Mouse (Mus musculus) CH12.LX (cell line): Measurements from ENCODE around the gene Pkn2. TPM values are rescaled to one million over a fixed set of nuclear protein-coding genes. Genes with fewer than 3 reads are reported as not detected.

Experiments
- DNase-seq: peaks from one replicate; pipeline ENCODE4 v3.0.0-alpha.2; 2013; ENCODE audit errors: extremely low read depth
- H3K27ac ChIP-seq: 2 replicates; pipeline ENCODE4 v1.5.1; 2012; ENCODE audit warnings: low read depth, mild to moderate bottlenecking, control low read depth, moderate library complexity; ENCODE audit not compliant: insufficient read depth
- H3K27me3 ChIP-seq: replicated peaks from 2 replicates; pipeline ENCODE3; 2012; ENCODE audit warnings: inconsistent platforms
- H3K36me3 ChIP-seq, 2 experiments: replicated peaks in 1 of 2; 2 replicates each; pipeline versions ENCODE3 to v1.6.1; 2012; ENCODE audit warnings: inconsistent platforms in 1 of 2, low read length in 1 of 2, mild to moderate bottlenecking in 1 of 2, mixed read lengths in 1 of 2, moderate library complexity in 1 of 2; ENCODE audit not compliant: control insufficient read depth in 1 of 2, insufficient read depth in 1 of 2
- H3K4me1 ChIP-seq, 2 experiments: 2 replicates each; pipeline ENCODE4 v1.6.1; 2012; ENCODE audit warnings: inconsistent platforms in 1 of 2, moderate library complexity in 1 of 2; ENCODE audit not compliant: insufficient read depth in 2 of 2, control insufficient read depth in 1 of 2
- H3K4me2 ChIP-seq: 2 replicates; pipeline ENCODE4 v1.6.1; 2012; ENCODE audit warnings: low read depth, mild to moderate bottlenecking, control low read depth; ENCODE audit not compliant: poor library complexity, insufficient read depth, severe bottlenecking
- H3K4me3 ChIP-seq, 3 experiments: fragments of 150-350 bp in 1 of 3; sonication (generic) in 1 of 3; replicated peaks in 1 of 3; 2 replicates each; pipeline versions ENCODE3 to v1.5.1; 2011 to 2012; ENCODE audit warnings: low read depth in 2 of 3, low read length in 2 of 3, mild to moderate bottlenecking in 2 of 3, moderate library complexity in 2 of 3, control low read depth in 1 of 3, improper control_type of control experiment in 1 of 3, inconsistent platforms in 1 of 3, mixed read lengths in 1 of 3; ENCODE audit not compliant: poor library complexity in 1 of 3
- H3K79me2 ChIP-seq: replicated peaks from 2 replicates; pipeline ENCODE4 v1.6.1; 2012; ENCODE audit warnings: mild to moderate bottlenecking, moderate library complexity; ENCODE audit not compliant: control insufficient read depth, poor library complexity, insufficient read depth, severe bottlenecking; ENCODE audit errors: extremely low read depth
- H3K9ac ChIP-seq: 2 replicates; pipeline ENCODE4 v1.6.1; 2012; ENCODE audit warnings: low read depth, mild to moderate bottlenecking, control low read depth, moderate library complexity; ENCODE audit not compliant: insufficient read depth
- H3K9me3 ChIP-seq: replicated peaks from 2 replicates; pipeline ENCODE3; 2012; ENCODE audit warnings: low read length, inconsistent platforms, mixed read lengths
- BHLHE40 ChIP-seq: IDR thresholded peaks from 2 replicates; pipeline ENCODE4 v1.6.1; 2011; ENCODE audit warnings: mild to moderate bottlenecking, low read depth, low read length, improper control_type of control experiment
- CHD2 ChIP-seq: IDR thresholded peaks from 2 replicates; pipeline ENCODE4 v1.6.1; 2011; ENCODE audit warnings: low read length, improper control_type of control experiment
- CTCF ChIP-seq, 2 experiments: IDR thresholded peaks in 1 of 2; conservative IDR thresholded peaks in 1 of 2; 2 replicates each; pipeline ENCODE4 v1.5.1; 2011 to 2012; ENCODE audit warnings: low read depth in 2 of 2, low read length in 2 of 2, improper control_type of control experiment in 1 of 2, inconsistent platforms in 1 of 2, mild to moderate bottlenecking in 1 of 2, moderate library complexity in 1 of 2
- E2F4 ChIP-seq: IDR thresholded peaks from 2 replicates; pipeline ENCODE4 v1.6.1; 2011; ENCODE audit warnings: low read depth, low read length, improper control_type of control experiment; ENCODE audit not compliant: insufficient replicate concordance
- ELF1 ChIP-seq: IDR thresholded peaks from 2 replicates; pipeline ENCODE4 v1.6.1; 2014; ENCODE audit warnings: low read depth, mild to moderate bottlenecking, inconsistent platforms, low read length, improper control_type of control experiment
- ETS1 ChIP-seq: conservative IDR thresholded peaks from 2 replicates; pipeline ENCODE4 v1.6.1; 2012; ENCODE audit warnings: low read depth, mild to moderate bottlenecking, inconsistent platforms, low read length, improper control_type of control experiment, moderate library complexity
- GABPA ChIP-seq: IDR thresholded peaks from 2 replicates; pipeline ENCODE4 v1.6.1; 2012; ENCODE audit warnings: low read depth, low read length, improper control_type of control experiment, inconsistent platforms; ENCODE audit not compliant: insufficient replicate concordance
- HCFC1 ChIP-seq: IDR thresholded peaks from 2 replicates; pipeline ENCODE4 v1.6.1; 2012; ENCODE audit warnings: low read depth, mild to moderate bottlenecking, inconsistent platforms, low read length, improper control_type of control experiment
- MAFK ChIP-seq: IDR thresholded peaks from 2 replicates; pipeline ENCODE4 v1.6.1; 2011; ENCODE audit warnings: low read length, improper control_type of control experiment; ENCODE audit not compliant: insufficient replicate concordance
- MAZ ChIP-seq: IDR thresholded peaks from 2 replicates; pipeline ENCODE4 v1.6.1; 2012; ENCODE audit warnings: low read depth, mild to moderate bottlenecking, inconsistent platforms, low read length, improper control_type of control experiment, moderate library complexity
- MEF2A ChIP-seq: IDR thresholded peaks from 2 replicates; pipeline ENCODE4 v1.6.1; 2014; ENCODE audit warnings: low read depth, mild to moderate bottlenecking, inconsistent platforms, low read length, improper control_type of control experiment, borderline replicate concordance
- MXI1 ChIP-seq: IDR thresholded peaks from 2 replicates; pipeline ENCODE4 v1.6.1; 2011; ENCODE audit warnings: mild to moderate bottlenecking, low read depth, low read length, improper control_type of control experiment
- NELFE ChIP-seq: IDR thresholded peaks from 2 replicates; pipeline ENCODE4 v1.6.1; 2011; ENCODE audit warnings: low read depth, low read length, improper control_type of control experiment
- PAX5 ChIP-seq: IDR thresholded peaks from 2 replicates; pipeline ENCODE4 v1.6.1; 2012; ENCODE audit warnings: low read length, inconsistent platforms, mixed read lengths
- POLR2A ChIP-seq: IDR thresholded peaks from 2 replicates; pipeline ENCODE4 v1.6.1; 2011; ENCODE audit warnings: low read depth, mild to moderate bottlenecking, improper control_type of control experiment, low read length
- POLR2AphosphoS2 ChIP-seq: IDR thresholded peaks from 2 replicates; pipeline ENCODE4 v1.6.1; 2011; ENCODE audit warnings: low read depth, low read length, improper control_type of control experiment
- RAD21 ChIP-seq: IDR thresholded peaks from 2 replicates; pipeline ENCODE4 v1.6.1; 2011; ENCODE audit warnings: low read depth, mild to moderate bottlenecking, low read length, improper control_type of control experiment, moderate library complexity
- TBP ChIP-seq: conservative IDR thresholded peaks from 2 replicates; pipeline ENCODE4 v1.6.1; 2011; ENCODE audit warnings: low read depth, low read length, improper control_type of control experiment
- UBTF ChIP-seq: IDR thresholded peaks from 2 replicates; pipeline ENCODE4 v1.6.1; 2012; ENCODE audit warnings: low read depth, mild to moderate bottlenecking, inconsistent platforms, low read length, improper control_type of control experiment, moderate library complexity
- ZC3H11A ChIP-seq: IDR thresholded peaks from 2 replicates; pipeline ENCODE4 v1.6.1; 2012; ENCODE audit warnings: low read depth, mild to moderate bottlenecking, inconsistent platforms, low read length, improper control_type of control experiment
- ZKSCAN1 ChIP-seq: IDR thresholded peaks from 2 replicates; pipeline ENCODE4 v1.6.1; 2012; ENCODE audit warnings: low read depth, inconsistent platforms, low read length, improper control_type of control experiment, borderline replicate concordance
- ZNF384 ChIP-seq: IDR thresholded peaks from 2 replicates; pipeline ENCODE4 v1.6.1; 2012; ENCODE audit warnings: low read depth, low read length, improper control_type of control experiment, inconsistent platforms
- dilution Hi-C: fragments of 300-500 bp; cut with MboI; formaldehyde crosslinking; loops from 2 replicates; pipeline ENCODE4 v1.14.3; 2020; ENCODE audit warnings: low sequenced_read_pairs; ENCODE audit not compliant: extremely low pct_unique_long_range_greater_than_20kb, extremely low pct_ligation_motif_present
- in situ Hi-C: fragments of 300-500 bp; cut with MboI; formaldehyde crosslinking; loops from 3 replicates; pipeline ENCODE4 v1.14.3; 2019; ENCODE audit warnings: low sequenced_read_pairs, low pct_ligation_motif_present, low pct_unique_long_range_greater_than_20kb, mixed read lengths
- polyA plus RNA-seq: library from polyadenylated mRNA; unstranded; fragments of >175 nt; gene quantifications from 2 replicates; pipeline ENCODE4 v1.2.1, GENCODE M21; 2012; ENCODE audit warnings: low read depth; ENCODE audit not compliant: insufficient read length
- total RNA-seq, 2 experiments: library from RNA; depleted of rRNA; stranded (reverse); fragments of 300-350 nt in 1 of 2; fragments of >200 nt in 1 of 2; gene quantifications; 2 replicates each; pipeline ENCODE4 v1.2.3; 2012 to 2014

Pkn2 gene
- total and polyA plus RNA-seq, 3 experiments = 39.5 to 54.3 (median 49.2) TPM

DNA sequence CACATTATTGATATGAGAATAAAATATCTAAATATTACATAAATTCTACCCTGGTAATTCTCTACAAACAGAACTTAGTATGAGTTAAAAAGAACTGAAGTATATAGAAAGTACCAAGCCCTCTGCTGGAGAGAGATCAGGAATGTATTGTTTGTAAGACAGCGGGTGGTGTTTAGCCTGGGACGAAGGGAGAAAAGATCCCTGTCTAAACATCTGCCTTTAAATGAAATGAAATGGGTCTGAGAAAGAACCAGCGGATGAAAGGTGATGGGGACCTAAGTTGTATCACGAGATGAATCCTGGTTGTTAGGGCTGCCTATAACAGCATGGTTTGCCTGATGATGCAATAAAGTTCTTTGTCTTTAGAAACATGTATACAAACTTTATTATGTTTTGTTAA is 41.8 kb downstream of the Pkn2 start:
- TF ChIP-seq PAX5 (no peak), MAFK (no peak), MEF2A (no peak), GABPA (no peak), POLR2AphosphoS2 (no peak), NELFE (no peak), BHLHE40 (no peak), POLR2A (no peak), UBTF (no peak), ELF1 (no peak), ZKSCAN1 (no peak), TBP (no peak), ZC3H11A (no peak), RAD21 (no peak), MAZ (no peak), ETS1 (no peak), E2F4 (no peak), ZNF384 (no peak), CTCF (conservative IDR thresholded peaks at IDR 0.05 in 1 of 2, IDR thresholded peaks at IDR 0.05 in 1 of 2; ENCODE audit: low read depth in 2 of 2, low read length in 2 of 2) (no peak)
- in situ Hi-C loops = no loop called here
- dilution Hi-C loops = no loop called here
- no peak overlapping the region for H3K9ac ChIP-seq
- no peak for DNase-seq
- H3K4me2 ChIP-seq = no peak overlapping the region
- peaks cover 6% of the 10 kb centered on the region; the same call in 1 of the 2 replicates for H3K79me2 ChIP-seq
- no peak overlapping the region for H3K4me3 ChIP-seq
- H3K27me3 ChIP-seq = no peaks in the 10 kb centered on the region
- H3K9me3 ChIP-seq = no peaks in the 10 kb centered on the region
- H3K27ac ChIP-seq = no peak overlapping the region
- H3K4me1 ChIP-seq = peaks cover 0 to 10% of the 10 kb centered on the region in 2 experiments; a peak in 1 of 4 replicates
- peaks cover 7 to 50% of the 10 kb centered on the region in 2 experiments for H3K36me3 ChIP-seq

GRCm38 (mm10) chr3:142834761-142835160 is 47.0 kb downstream of the Pkn2 start:
- H3K4me3 ChIP-seq = no peak overlapping the region
- H3K9ac ChIP-seq = no peak overlapping the region
- in situ Hi-C loops (no loop called here), dilution Hi-C loops (no loop called here)
- peaks cover 10 to 50% of the 10 kb centered on the region in 2 experiments for H3K36me3 ChIP-seq
- peaks cover 0 to 23% of the 10 kb centered on the region in 2 experiments; a peak in 1 of 4 replicates for H3K4me1 ChIP-seq
- no peak for DNase-seq
- H3K9me3 ChIP-seq = no peaks in the 10 kb centered on the region
- no peak for TF ChIP-seq CHD2
- TF ChIP-seq PAX5 = no peak
- no peak for TF ChIP-seq MXI1
- no peak for TF ChIP-seq HCFC1
- H3K79me2 ChIP-seq = peaks cover 6% of the 10 kb centered on the region; the same call in 1 of the 2 replicates
- H3K27me3 ChIP-seq = no peaks in the 10 kb centered on the region
- H3K27ac ChIP-seq = no peak overlapping the region
- no peak overlapping the region for H3K4me2 ChIP-seq
